Mouse (Mus musculus) ES-E14 (cell line): ENCODE data around the gene Gm14406. TPM values are rescaled to one million over a fixed set of nuclear protein-coding genes. Genes with fewer than 3 reads are reported as not detected.
"Not testable (repeated sequence)": the region's sequence is repeated elsewhere in the genome, so short reads cannot be mapped to it uniquely, and the experiment has no call there.

Experiments
- DNase-seq: peaks from one replicate; pipeline ENCODE4 v3.0.0-alpha.2; 2013; ENCODE audit warnings: low read depth, low spot score
- H3K27ac ChIP-seq: 2 replicates; pipeline ENCODE4 v1.5.1; 2012; ENCODE audit warnings: low read depth, mild to moderate bottlenecking, low read length, moderate library complexity, mixed read lengths; ENCODE audit not compliant: poor library complexity, insufficient read depth, severe bottlenecking
- H3K36me3 ChIP-seq: 2 replicates; pipeline ENCODE4 v1.6.1; 2012; ENCODE audit warnings: mild to moderate bottlenecking, low read length, moderate library complexity, mixed read lengths; ENCODE audit not compliant: control insufficient read depth, poor library complexity, insufficient read depth, severe bottlenecking
- H3K4me1 ChIP-seq, 2 experiments: fragments of 150-350 bp in 1 of 2; sonication (generic) in 1 of 2; 2 replicates each; pipeline ENCODE4 v1.6.1; 2012; ENCODE audit warnings: low read length in 2 of 2, mild to moderate bottlenecking in 1 of 2, mixed read lengths in 1 of 2; ENCODE audit not compliant: control insufficient read depth in 2 of 2, insufficient read depth in 2 of 2, poor library complexity in 1 of 2
- H3K4me3 ChIP-seq, 2 experiments: fragments of 150-350 bp in 1 of 2; sonication (generic) in 1 of 2; 2 replicates each; pipeline ENCODE4 v1.5.1; 2012; ENCODE audit warnings: low read length in 2 of 2, low read depth in 1 of 2, mild to moderate bottlenecking in 1 of 2, mixed read lengths in 1 of 2; ENCODE audit not compliant: insufficient read depth in 1 of 2, poor library complexity in 1 of 2, severe bottlenecking in 1 of 2
- H3K9ac ChIP-seq: 2 replicates; pipeline ENCODE4 v1.6.1; 2012; ENCODE audit warnings: low read depth, mild to moderate bottlenecking, low read length, mixed read lengths; ENCODE audit not compliant: poor library complexity, insufficient read depth, severe bottlenecking
- H3K9me3 ChIP-seq: fragments of 150-350 bp; sonication (generic); 2 replicates; pipeline ENCODE4 v1.6.1; 2012; ENCODE audit warnings: low read depth, mild to moderate bottlenecking, low read length; ENCODE audit not compliant: control insufficient read depth, insufficient read depth
- CHD2 ChIP-seq: IDR thresholded peaks from 2 replicates; pipeline ENCODE4 v1.6.1; 2014; ENCODE audit warnings: mild to moderate bottlenecking, low read depth, low read length, inconsistent platforms
- HCFC1 ChIP-seq: IDR thresholded peaks from 2 replicates; pipeline ENCODE4 v1.6.1; 2012; ENCODE audit warnings: low read length, inconsistent platforms, borderline replicate concordance; ENCODE audit not compliant: insufficient read depth
- MAFK ChIP-seq: IDR thresholded peaks from 2 replicates; pipeline ENCODE4 v1.6.1; 2014; ENCODE audit warnings: mild to moderate bottlenecking, low read depth, low read length, inconsistent platforms; ENCODE audit not compliant: insufficient read depth
- ZC3H11A ChIP-seq: IDR thresholded peaks from 2 replicates; pipeline ENCODE4 v1.6.1; 2012; ENCODE audit warnings: low read depth, mild to moderate bottlenecking, inconsistent platforms, low read length, borderline replicate concordance
- ZNF384 ChIP-seq: IDR thresholded peaks from 2 replicates; pipeline ENCODE4 v1.6.1; 2012; ENCODE audit warnings: low read depth, low read length, inconsistent platforms
- in situ Hi-C, 2 experiments: fragments of 600-800 bp; cut with MboI; formaldehyde crosslinking; loops; one replicate each; pipeline ENCODE4 v1.15.1; 2025; ENCODE audit warnings: low sequenced_read_pairs in 2 of 2, inconsistent platforms in 1 of 2; ENCODE audit not compliant: unreplicated experiment in 2 of 2
- total RNA-seq: library from RNA; depleted of rRNA; stranded (reverse); fragments of 300-350 nt; gene quantifications from 2 replicates; pipeline ENCODE4 v1.2.3, GENCODE M21; 2012; rRNA removed

The Gm14406 gene
- total RNA-seq, 1 experiment = 19.2 TPM

DNA sequence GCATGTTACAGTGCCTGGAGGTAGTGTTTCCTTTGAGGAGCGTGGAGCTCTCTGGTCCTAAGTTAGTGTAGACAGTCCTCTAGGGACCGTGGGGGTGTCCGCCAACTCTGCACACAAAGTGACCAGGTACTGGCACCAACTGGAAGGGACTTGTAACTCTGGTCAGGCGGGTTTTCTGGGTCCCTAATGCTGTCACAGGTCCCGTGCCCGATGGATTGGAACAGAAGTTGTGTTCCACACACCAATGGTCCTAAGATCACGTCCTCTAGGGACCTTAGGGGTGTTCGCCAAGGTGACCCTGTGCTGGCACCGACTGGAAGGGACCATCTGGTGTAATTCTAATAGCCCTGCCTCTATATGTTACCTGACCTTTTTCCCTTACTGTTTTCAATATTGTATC is 42.1 kb downstream of the Gm14406 start:
- Histone ChIP-seq H3K9ac (no peak overlapping the region), H3K9me3 (no peaks in the 10 kb centered on the region), H3K36me3 (no peaks in the 10 kb centered on the region), H3K27ac (no peak overlapping the region), H3K4me3 (no peak overlapping the region), H3K4me1 (no peaks in the 10 kb centered on the region)
- in situ Hi-C loops = no loop called here
- DNase-seq = no peak
- no peak for TF ChIP-seq ZNF384
- no peak for TF ChIP-seq CHD2
- no peak for TF ChIP-seq ZC3H11A
- no peak for TF ChIP-seq MAFK
- no peak for TF ChIP-seq HCFC1

DNA sequence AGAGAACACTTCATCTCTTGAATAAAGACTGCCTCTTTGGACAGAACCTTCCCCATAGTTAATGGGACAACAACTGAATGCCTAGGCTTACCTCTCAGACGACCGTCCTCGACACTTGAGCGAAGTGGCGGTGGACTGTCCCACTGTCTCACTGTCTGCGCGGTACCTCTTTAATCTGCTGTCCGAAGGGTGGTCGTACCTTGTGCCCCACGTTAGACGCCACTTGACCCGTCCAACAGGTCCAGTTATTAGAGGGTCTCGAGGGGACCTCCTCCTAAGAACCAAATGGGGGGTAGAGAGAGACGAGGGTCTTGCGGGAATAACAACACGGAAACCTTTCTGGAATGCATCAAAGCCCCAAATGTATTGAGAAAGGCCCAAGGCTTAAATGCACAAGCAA is 53.8 kb downstream of the Gm14406 start:
- H3K9ac ChIP-seq, in situ Hi-C loops, DNase-seq, H3K36me3 ChIP-seq, H3K4me1 ChIP-seq, H3K4me3 ChIP-seq, H3K27ac ChIP-seq, H3K9me3 ChIP-seq: not testable (repeated sequence)

DNA sequence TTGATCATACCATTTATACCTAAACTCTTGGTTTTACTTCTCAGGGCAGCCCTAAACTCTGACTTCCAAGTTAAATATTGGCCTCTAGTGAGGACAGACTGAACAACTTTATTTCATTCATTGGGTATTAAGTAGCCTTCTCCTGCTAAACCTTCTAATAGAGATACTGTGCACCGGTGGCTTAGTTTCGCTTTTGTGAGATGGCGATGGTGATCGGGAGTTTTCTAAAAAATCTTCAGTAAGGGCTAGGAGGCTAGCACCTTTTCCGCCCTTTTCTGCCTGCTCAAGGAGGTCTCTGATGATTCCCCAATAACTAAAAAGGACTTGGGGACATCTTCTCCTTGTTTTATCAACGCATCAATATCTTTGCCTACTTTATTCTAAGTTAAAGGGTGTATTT is 54.3 kb downstream of the Gm14406 start:
- H3K27ac ChIP-seq, H3K9ac ChIP-seq, H3K36me3 ChIP-seq, H3K9me3 ChIP-seq, DNase-seq, in situ Hi-C loops, H3K4me1 ChIP-seq, H3K4me3 ChIP-seq: not testable (repeated sequence)

DNA sequence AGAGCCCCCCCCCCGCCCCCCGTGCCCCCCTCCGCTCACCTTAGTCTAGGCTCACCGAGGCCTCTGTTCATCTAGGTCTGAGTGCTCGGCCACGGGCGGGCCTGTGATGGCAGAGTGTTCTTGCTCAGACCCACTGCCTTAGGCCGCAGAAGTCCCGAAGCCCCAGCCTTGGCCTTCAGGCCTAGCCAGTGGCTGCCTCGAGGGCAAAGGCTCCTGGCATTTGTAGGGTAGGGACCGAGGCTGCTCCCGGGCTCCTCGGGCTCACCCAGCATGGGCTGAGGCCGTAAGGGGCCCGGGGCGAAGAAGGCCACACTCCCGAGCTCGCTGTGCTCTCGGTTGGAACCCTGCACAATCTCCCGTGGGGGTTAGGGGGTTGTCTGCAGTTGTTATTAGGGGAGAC is 54.9 kb downstream of the Gm14406 start:
- TF ChIP-seq ZC3H11A (no peak), HCFC1 (no peak), CHD2 (no peak), ZNF384 (no peak), MAFK (no peak)
- Histone ChIP-seq H3K27ac (no peak overlapping the region), H3K36me3 (no peaks in the 10 kb centered on the region), H3K4me1 (no peaks in the 10 kb centered on the region), H3K9me3 (peaks cover 6% of the 10 kb centered on the region; the same call in 1 of the 2 replicates), H3K9ac (no peak overlapping the region), H3K4me3 (no peak overlapping the region)
- in situ Hi-C loops = no loop called here
- DNase-seq = no peak

DNA sequence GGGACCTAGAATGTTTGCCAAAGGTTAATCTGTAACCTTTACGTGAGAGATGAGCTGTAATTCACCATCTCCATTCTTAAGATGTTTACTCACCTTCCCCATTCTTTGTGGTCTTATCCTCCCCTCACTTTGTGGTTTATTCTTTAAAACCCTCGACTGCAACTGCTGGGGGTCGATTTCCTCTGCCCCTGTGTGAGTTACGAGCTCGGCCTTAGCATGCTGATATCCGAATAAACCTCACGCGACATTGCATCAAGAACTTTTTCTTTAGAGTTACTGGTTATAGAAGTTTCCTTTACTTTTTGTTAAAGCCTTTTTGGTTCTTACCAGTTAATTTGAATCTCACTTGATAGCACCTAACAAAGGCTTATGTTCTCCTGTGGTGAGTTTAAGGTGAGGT is 58.0 kb downstream of the Gm14406 start:
- H3K27ac ChIP-seq = no peak overlapping the region
- no peak overlapping the region for H3K9ac ChIP-seq
- DNase-seq = no peak
- in situ Hi-C loops = no loop called here
- no peak for TF ChIP-seq CHD2
- no peak for TF ChIP-seq MAFK
- TF ChIP-seq HCFC1 = no peak
- no peak for TF ChIP-seq ZC3H11A
- TF ChIP-seq ZNF384 = no peak
- no peak overlapping the region for H3K4me3 ChIP-seq
- H3K9me3 ChIP-seq = peaks cover 10% of the 10 kb centered on the region
- H3K36me3 ChIP-seq = no peaks in the 10 kb centered on the region
- H3K4me1 ChIP-seq = no peaks in the 10 kb centered on the region

Other genes starting within 250 kb of the Gm14406 start
- gene Gm14418, start 179.9 kb downstream of the Gm14406 start, total RNA-seq = 34.8 and 42.7 TPM in 2 replicates
- 31.7 and 32.7 TPM in 2 replicates for gene Zfp970, start 113.5 kb downstream of the Gm14406 start, total RNA-seq
- gene Gm14403, start 80.0 kb downstream of the Gm14406 start, total RNA-seq = 22.1 and 32.6 TPM in 2 replicates
- 32.9 and 34.0 TPM in 2 replicates for gene Gm14322, start 181.1 kb upstream of the Gm14406 start, total RNA-seq